Mouse (Mus musculus) left cerebral cortex, adult 9 months (tissue): Measurements from ENCODE around the gene D630023F18Rik.

Experiments
- DNase-seq, 2 experiments: peaks; one replicate each; pipeline ENCODE4 v3.0.0; 2022; ENCODE audit warnings: low spot score in 2 of 2

D630023F18Rik gene

DNA sequence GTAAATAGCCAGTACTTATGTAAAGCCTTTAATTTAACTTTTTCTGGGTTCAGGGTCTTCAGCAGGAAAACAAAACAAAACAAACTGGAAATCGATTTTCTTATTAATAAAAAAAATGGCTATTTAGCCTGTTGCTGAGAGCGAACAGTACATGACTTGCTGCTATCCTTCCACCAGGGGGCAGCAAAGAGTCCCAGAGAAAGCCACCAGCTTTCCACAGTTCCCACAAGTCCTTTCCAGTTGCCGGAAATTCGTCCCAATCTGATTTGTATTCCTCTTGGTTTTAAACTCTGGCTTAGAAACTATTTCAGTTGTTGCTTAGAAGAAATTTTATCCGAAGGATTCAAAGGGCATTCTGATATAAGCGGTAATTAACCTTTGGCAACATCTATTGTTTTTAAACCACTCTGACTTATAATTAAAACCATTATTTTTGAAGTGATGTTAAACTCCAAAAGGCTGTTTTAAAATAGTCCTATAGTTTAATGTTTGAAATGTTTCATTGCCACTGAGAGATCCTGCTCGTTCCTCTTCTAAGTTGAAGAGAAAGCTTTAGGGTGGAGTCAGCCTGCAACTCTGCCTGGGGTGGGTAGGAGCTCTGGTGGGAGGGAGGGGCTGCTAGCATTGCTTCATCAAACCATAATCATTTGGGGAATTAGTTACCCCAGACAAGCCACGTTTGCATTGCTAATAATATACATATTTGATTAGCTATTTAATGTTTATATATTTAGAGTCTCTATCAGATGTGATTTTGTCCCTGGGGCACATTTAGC, 10.8 kb downstream of the D630023F18Rik start:
- DNase-seq, result peak; percentile 22 to 66

DNA sequence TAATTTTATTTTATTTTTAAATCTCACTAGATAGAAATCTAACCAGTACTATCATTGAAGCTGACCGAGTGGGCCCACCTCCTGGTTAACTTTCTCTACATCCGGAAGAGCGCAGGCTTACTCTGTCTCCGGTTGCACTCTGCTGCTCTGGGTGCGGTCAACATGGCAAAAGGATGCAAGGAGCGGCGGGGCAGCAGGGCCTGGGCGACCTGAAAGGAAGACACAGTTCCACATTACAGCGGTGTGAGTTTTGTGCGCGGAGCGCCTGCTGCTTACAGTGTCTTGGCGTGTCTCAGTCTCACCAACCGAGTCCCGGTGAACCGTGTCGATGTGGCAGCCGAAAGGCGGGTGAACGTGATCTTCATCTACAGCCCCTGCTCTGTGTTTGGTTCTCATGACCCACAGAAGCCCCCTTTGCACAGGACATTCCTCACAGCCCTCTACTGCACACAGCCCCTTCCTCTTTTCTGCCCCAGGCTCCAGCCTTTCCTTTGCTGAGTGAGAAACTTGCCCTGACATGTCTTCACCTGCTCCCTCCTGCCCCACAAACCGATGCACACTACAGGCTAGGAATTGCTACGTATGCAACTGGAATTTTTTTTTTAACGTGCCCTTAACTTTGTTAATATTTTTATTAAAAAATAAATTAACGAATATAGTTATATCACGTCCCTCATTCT, 13.1 kb downstream of the D630023F18Rik start:
- no peak for DNase-seq

DNA sequence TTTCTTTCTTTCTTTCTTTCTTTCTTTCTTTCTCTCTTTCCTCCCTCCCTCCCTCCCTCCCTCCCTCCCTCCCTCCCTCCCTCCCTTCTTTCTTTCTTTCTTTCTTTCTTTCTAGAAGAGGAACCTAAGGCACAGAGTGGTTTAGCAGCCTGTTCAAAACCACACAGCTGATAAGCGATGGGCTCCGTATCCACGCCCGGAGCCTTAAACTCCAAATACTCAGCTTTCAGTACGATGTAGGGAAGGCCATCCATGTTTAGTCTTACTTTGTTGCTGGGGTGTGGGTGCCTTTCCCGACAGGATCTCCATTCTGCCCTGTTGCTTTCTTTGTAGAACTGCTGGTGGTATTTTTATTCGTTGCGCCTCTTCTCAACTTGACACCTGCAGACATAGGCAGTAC, 13.8 kb downstream of the D630023F18Rik start:
- DNase-seq, result no peak

DNA sequence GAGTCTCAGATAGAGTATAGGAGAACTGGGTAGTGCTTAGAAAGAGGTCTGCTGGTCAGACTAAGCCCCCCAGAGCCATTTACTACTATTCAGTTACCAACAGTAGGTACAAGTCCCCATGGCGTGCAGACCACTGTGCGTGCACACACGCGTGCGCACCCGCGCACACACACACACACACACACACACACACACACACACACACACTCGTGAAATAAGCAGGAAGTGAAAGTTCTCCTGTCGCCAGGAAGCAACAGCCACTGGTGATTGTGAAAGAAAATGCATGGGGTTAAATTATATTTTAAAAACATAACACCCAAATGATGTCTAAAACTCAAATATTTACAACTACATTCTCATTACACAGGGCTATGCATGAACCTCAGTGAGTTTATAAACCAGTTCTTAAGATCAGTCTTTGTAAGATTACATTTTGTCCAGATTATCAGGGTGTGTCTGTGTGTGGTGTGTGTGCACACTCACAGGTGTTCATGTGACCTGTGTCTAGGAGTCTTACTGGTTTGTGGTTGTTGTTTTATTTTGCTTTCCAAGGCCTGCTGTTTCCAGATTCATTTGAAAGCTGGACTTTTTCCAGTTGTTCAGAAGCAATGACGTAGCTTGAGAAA, 15.2 kb downstream of the D630023F18Rik start:
- no peak for DNase-seq

DNA sequence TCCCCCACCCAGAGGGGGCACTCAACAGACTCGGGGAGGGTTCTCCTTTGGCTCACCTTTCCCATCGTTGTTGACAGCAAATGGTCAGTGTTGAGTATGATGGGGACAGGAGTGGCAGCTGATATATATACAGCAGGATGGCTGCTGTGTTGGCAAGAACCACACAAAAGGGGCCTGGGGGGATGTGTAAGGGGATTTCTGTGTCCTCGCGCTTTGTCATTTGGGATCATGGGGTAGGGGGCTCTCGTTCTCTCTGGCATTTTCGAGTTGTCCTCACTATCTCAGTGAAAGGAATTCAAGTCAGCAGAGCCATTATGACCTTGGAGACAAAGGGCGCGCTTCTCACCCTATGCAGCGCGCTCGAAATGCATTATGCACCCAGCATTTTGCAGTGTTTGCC, 19.7 kb downstream of the D630023F18Rik start, which contains the start of gene Cryga:
Gene Cryga, minus strand, starts transcription at position 101 of the 400 bp plus-strand sequence.
- no peak for DNase-seq

DNA sequence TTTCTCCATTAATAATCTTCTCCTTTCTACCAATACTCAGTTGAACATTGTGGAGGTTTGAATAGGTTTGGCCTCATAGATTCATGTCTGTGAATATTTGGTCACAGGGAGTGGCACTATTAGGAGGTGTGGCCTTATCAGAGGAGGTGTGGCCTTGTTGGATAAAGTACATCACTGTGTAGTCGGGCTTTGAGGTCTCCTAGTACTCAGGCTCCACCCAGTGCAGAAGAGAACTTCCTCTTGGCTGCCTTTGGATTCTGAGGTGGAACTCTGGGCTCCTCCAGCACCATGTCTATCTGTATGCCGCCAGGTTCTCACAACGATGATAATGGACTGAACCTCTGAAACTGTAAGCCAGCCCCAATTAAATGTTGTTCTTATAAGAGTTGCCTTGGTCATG, 26.1 kb downstream of the D630023F18Rik start:
- no peak for DNase-seq

DNA sequence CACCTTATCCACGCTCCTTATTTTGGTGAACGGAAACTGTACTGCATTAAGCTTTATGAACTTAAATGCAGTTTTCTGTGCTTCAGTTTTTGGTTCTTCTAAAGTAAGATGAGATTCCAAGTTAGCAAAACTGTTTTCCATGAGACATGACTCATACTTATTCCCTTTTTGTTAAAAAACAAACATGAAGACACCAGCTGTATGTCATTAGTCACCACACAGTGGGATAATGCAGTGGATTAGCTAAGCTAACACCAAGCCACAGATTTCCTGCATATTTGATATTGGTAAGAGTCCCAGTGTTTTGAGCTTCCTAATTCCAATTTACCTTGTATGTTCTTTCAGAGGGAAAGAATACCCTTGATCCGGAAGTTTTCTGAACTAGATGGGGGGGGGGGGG, 31.4 kb downstream of the D630023F18Rik start:
- no peak for DNase-seq

DNA sequence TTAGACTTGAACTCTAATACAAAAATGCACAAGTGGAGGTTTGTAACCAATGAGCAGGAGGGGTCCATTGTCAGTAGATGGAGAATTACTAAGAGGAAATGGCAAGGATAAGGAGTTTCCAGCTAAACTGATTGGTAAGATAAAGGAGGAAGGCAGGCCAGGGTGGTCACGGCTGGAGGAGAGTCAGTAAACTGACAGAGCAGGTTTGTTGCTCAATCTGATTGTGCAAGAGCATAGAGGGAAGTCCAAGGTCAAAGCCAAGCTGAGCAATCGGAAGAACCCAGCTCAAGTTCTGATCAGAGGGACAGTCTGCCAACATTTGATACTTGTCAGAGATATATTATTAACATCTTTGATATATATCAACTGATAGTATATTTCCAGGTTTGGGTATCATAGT, 32.6 kb downstream of the D630023F18Rik start:
- no peak for DNase-seq

DNA sequence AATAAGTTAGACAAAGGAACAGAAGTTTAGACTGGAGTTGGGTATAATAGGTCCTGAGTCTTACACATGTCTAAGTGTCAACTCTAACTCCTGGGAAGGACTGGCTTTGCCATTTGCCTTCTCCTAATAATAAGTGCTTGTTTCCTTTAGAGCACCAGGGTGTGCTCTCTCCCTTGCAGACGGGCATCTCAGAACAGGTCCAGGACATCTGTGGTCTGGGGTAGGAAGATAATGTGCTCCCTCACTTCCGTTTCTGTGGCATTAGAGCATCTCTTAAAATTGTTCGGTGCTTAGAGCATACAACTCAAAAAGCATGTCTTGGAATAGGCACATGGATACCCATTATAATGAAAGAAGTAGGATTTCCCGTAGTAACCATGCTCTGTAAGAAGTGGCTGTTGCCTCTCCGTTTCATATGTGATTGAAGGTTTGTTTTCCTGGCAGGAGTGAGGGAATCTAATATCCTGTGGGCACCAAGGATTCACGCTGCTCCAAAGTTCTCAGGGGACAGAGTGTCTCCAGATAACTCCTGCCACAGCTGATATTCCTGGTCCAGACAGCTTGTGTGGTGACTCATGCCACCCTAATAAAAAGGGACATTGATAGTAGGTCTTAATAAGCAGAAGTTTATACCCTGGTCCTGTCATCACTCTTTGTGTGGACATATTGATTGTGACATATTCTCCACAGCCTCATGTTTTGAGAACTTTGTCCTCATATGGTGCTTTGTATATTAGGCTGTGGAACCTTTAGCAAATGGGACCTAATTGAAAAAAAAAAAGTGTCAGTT, 34.3 kb downstream of the D630023F18Rik start:
- no peak for DNase-seq

DNA sequence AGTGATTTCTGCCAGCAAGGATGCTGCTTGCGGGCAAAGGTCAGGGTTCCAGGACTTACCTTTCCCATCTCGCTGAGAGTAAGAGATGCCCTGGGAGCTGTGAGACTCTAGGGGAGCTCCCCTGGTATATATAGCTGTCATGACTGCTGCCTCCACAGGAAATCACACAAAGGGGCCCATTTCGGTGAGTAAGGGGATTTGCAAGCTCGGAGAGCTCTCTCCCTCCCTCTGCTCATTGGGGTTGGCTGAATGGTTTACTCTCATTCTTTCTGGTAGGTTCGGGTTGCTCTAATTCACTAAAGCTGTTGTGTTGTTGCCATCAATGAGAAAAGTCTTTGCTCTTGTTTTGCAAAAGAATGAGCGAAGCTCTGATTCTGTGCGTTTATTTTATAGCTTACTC, 40.8 kb downstream of the D630023F18Rik start, which contains the start of gene Crygb:
Gene Crygb, minus strand, starts transcription at position 101 of the 400 bp plus-strand sequence.
- DNase-seq, result no peak

DNA sequence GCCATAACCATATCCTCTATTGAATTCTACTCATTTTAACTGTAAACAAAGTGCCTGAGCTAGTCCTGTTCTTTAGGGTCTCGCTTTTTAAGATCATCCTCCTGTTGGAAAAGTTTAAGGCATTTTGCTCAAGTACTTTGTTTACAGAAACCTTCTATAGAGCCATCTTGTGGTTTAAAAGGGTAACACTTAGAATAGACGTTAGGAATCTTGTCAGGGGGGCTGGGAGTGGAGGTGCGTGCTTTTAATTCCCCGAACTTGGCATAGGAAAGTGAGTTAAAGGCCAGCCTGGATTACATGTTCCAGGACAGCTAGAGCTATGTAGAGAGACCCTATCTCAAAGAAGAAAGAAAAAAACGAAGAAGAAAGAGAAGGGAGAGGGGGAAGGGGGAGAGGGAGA, 47.4 kb downstream of the D630023F18Rik start:
- DNase-seq, result no peak

DNA sequence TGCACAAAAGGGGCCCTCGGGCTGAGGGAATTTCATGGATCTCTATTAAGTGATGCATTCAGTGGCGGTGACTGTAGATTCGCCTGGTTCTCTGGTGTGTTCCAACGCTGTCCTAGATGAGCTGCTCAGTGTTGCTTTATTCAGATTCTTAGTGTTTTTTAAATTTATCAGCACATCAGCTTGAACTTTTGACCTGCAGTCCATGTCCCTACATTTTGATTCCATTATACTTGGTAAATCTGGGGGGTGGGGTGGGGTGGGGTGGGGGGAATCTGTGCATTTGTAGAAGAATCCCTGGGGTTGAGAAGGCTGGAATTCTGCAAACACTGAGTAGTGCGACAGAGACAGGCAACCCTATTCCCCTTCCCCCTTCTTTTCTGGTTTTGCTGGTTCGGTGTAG, 49.4 kb downstream of the D630023F18Rik start, which contains the start of gene Crygc:
Gene Crygc, minus strand, starts transcription at position 101 of the 400 bp plus-strand sequence.
- DNase-seq, result no peak

DNA sequence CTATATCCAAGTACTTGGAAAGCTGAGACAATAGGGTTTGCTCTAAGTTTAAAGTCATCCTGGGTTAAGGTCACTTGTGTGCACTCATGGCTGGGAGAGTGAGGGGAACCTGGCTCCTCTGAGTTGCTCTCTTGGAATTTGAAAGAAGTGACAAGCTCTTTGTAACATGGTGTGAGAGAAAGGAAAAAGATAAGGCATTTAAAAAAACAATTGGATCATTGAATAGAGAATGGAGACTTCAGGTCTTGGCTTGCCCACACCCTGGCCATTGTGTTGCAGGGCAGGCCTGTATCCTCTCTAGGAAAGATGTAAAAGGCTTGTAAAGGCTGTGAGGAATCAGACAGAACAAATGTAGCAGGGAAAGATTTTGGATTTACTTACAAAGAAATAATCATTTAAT, 55.2 kb downstream of the D630023F18Rik start:
- no peak for DNase-seq

DNA sequence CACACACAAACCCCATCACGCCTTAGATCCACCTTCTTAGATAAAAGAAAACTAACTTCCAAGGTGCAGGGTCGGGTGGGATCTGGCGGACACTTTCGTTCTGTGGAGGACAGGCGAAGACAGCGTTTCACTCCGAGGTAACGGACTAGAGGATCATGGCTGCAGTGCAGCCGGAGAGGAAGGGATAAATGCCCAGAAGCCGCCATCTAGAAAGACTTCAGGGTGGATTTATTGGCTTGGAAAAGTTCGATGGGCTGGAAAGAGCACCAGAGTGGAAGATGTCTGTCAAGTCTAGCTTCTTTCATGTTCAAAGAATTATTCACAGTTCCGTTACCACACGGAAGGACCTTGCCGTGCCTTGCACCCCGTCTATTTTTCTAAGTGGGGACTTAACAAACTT, 58.8 kb downstream of the D630023F18Rik start:
- no peak for DNase-seq

DNA sequence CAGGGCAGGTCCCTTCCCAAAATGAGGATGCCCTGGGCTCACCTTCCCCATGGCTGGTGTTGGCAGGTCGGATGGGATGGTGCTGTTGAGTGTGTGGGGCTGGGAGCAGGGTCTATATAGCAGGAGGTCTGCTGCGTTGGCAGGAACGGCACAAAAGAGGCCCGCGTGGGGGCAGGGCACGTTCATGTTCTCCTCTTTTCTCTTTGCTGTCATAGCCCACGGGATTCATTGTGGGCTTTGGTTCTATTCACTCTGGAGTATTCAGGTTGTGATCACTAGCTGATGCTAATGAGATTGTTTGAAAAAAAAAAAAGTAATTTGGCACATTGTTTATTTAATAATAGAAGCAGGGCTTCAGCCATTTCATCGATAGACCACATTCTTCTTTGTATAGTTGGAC, 59.7 kb downstream of the D630023F18Rik start, which contains the start of gene Crygd:
Gene Crygd, minus strand, starts transcription at position 101 of the 400 bp plus-strand sequence.
- no peak for DNase-seq
